Mouse (Mus musculus) gonadal fat pad, adult 2 months (tissue): Measurements from ENCODE around the gene Pdcd1. TPM values are rescaled to one million over a fixed set of nuclear protein-coding genes. Genes with fewer than 3 reads are reported as not detected.
"Not testable (repeated sequence)": the region's sequence is repeated elsewhere in the genome, so short reads cannot be mapped to it uniquely, and the experiment has no call there.

Experiments used
- DNase-seq: peaks from one replicate; pipeline ENCODE4 v3.0.0-alpha.2; 2012; ENCODE audit warnings: low read depth
- polyA plus RNA-seq: library from polyadenylated mRNA; depleted of rRNA; stranded (reverse); fragments of >200 nt; gene quantifications from 2 replicates; pipeline ENCODE4 v1.2.3, GENCODE M21; 2012; rRNA removed

Gene Pdcd1
- 0.18 TPM in 1 of 2 replicates, not detected in the other for polyA plus RNA-seq

DNA sequence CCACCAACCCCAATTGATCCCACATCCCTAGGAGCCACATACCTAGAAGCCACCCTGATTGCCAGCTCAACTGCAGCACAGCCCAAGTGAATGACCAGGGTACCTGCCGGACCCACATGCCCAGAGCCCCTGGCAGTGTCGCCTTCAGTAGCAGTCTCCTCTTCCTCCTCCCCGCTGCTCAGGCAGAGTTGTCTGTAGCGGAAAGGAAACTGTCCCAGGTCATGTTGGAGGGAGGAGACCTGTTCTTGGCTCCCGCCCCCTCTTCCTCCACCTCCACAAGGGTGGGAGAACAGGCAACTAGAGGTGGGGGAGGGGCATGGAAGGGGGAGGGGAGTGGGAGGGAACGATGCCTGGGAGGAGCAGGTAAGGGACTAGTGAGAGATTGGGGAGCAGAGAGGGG, at the start of gene Pdcd1:
Pdcd1 (minus strand) TSS at position 181 of the 400 bp plus-strand sequence.
- DNase-seq, result no peak

DNA sequence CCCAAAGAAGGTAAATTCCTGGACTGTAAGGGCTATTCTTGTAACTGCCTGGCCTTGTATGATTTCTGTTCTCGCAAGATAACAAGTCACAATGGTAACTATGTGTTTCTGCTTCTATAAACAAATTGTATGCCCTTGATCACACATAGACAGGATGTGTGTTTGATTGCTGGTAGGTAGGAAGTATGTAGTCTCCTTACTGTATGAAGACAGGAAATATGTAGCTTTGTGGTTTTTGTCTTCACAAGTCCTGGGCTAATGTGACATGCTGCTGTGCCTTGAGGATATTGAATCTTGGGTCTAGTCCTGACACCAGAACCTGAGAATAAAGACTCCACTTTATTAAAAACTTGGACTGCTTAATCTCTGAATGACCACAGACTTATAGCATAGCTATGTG, 39.4 kb upstream of the Pdcd1 start:
- no peak for DNase-seq

DNA sequence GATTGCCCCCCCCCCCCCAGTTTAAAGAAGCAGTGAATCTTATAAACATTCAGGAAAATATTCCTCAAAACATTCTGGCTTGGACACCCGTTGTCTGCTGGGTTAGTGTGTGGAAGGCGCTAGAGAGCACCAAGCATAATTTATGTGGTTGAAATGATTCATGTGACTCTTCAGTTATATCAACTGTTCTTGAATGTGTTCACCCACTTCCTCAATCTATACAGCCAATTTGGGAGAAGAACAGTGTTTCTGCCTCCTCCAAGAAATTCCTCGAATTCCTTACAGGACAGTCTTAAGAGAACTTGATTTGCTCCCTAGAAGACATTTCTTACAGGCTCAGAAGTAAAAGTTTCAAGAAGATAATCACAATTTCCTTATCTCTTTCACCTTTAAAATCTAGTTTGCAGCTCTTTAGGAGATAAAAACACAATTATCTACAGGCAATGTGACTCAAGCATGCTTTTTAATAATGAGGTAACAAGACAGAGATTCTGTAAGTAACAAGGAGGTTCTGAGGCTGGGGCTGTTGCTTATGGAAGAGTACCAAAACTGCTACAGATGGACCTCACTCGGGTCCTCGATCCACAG, 34.1 kb upstream of the Pdcd1 start:
- DNase-seq, result no peak

DNA sequence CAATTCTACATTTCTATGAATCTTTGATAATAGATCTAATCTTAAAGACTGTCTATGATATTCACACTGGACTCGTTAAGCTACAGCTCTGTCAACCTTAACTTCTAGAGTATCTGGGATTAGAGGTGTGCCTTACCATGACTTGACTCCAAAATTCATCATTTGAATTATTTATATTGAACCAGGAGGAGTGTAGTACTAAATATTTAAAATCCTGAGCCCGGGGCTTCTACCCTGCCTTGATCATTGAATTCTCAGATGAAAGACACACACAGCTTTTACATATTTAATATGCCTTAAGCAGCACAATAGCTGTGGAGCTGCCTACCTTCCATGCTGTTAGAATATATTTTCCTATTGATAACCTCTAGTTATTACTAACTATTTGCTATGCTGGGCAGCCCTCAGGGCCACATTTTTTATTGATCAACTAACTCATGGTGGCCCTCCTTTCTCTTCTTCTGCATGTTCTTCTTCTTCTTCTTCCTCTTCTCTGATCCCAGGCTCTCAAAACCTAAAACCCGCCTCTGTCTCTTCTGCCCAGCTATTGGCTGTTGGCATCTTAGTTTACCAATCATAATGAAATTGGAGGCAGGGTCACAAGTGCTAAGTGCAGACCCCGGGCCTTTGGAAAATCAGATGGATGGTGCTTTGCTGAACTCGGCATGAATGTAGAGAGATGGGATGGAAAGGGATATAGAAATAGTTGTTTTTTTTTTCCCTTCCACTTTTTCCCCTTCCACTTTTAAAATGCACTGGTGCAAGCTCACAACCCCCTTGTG, 33.2 kb upstream of the Pdcd1 start:
- no peak for DNase-seq

DNA sequence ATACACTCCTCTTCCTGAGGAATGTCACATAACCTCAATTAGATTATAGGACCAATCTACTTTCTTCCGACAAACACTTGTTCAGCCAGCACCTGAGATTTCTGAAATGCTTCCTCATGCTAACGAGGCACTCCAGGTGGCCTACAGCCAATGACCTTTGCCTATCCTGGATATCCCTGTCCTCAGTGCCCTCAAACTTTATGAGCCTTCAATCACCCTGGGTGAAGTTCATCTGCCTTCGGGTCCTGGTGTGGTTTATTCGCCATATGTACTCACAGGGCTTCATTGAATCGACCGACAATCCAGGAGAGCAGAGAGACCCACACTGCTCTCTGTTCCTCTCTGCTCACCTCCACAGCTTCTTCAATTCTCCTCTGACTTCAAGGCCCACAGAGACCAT, 29.4 kb upstream of the Pdcd1 start:
- no peak for DNase-seq

DNA sequence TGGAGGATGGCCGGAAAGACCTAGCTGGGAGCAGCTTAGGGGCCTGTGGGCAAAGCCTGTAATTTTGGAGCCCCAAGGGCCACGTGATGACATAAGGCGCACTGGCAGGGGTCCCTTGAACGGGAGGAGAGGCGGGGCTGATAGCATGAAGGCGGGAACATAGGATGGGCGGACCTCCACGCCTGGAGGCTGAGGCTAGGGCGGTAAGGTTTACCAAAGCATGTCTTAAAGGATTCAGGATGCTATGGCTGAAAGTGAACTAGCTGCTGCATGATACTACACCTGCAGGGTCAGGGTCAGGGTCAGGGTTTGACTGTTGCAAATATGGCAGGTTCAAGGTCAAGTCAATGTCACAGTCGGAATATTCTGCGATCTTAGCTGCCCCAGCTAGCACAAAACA, 28.8 kb upstream of the Pdcd1 start:
- DNase-seq, result no peak

DNA sequence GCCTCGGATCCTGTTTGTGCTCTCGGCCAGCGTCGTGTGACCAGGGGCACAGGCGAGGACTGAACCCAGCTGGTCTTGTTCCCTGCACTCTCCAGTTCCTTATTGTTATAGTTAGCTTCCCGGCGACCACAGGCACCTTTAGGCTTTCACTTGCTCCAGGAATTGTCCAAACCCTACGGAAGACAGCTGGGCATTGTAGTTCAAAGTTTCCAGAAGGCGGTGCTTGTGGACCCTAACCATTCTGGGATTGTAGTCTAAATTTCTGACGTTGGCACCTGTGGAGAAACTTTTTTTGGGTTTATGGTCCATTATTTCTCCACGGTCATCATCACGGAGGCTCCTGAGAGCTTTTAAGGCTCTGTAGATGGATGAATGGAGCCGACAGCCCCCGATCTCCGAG, 28.4 kb upstream of the Pdcd1 start:
- DNase-seq, result no peak

DNA sequence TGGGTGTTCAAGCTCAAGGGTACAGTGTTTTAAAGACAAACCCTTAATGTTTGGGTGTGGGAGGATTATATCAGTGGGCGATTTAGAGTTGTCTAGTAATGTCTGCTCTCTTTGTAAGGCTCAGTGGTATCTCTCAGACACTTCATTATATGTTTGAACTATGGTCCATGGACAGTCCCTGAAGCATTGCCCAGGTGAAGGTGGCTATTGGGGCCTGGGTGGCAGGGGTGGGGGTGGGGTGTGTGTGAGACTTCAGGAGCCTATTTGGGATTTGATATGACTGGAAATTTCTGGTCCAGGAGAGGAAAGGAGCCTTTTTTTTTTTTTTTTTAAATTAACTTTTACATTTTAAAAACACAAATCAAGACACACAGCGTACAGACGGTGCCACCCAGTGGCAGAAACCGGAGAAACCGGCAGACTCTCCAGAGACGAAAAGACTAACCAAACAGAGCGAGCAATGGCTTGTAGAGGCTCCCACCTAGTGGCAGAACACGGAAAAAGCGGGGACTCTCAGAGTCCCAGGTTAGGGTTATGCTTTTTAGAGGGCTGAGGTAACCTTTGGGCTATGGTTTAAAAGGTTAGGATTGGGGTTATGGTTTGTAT, 26.6 kb upstream of the Pdcd1 start:
- DNase-seq, result peak; percentile 5

DNA sequence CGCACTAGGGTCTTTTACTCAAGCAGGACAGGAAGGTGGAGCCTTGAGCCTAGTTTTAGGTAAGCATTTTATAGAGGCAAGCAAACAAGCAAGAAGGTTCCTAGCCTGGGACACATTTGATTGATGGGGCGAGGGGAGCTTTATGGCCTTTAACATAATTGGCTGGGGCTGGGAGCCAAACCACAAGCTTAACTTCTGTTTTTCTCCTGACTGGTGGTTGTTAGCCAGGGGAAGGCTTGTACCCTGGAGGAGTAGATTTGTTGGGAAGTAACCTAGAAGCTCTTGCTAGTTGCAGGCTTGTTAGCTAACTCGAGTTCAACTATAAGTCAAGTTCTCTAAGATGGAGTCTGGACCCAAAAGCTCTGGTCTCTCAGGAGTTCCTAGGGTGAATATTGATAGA, 26.0 kb upstream of the Pdcd1 start:
- DNase-seq, result peak; percentile 2

DNA sequence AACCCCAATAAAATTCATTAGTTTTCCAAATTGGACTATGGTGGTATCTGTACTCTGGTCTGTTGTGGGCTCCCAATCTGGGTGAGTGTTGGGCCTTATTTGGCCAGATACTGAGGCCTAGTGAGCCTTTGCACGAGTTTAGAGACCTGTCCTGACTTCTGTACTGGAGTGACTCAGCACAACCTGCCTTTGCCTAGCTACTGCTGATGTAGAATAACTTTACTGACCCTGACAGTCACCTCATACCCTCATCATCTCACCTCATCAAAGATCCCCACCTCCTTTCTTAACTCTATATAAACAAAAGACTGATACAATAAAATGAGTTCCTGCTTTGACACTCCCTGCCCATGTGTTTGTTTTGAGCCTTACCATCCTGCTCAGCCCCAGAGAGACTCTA, 24.3 kb upstream of the Pdcd1 start:
- no peak for DNase-seq

DNA sequence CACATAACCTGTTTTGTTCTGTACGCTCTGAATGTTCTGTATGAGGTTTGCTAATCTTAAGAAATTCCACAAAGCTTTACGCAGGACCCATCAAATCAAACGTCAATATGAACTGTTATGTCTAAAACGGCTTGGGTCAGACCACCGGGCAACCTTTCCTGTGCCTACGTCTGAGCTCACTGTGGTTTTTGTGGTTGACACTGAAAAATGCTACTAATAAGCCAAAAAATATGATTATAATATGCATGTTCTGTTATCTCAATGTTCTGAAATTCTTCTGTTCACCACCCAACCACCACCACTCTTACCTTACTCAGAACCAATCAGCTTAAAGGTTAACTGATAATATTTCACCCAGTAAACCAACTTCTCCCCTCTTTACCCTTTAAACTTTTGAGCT, 22.4 kb upstream of the Pdcd1 start:
- no peak for DNase-seq

DNA sequence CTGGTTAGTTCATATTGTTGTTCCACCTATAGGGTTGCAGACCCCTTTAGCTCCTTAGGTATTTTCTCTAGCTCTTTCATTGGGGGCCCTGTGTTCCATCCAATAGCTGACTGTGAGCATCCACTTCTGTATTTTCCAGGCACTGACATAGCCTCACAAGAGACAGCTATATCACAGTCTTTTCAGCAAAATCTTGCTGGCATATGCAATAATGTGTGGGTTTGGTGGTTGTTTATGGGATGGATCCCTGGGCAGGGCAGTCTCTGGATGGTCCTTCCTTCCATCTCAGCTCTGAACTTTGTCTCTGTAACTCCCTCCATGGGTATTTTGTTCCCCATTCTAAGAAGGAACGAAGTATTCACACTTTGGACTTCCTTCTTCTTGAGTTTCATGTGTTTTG, 5.9 kb upstream of the Pdcd1 start:
- DNase-seq, result not testable (repeated sequence)

DNA sequence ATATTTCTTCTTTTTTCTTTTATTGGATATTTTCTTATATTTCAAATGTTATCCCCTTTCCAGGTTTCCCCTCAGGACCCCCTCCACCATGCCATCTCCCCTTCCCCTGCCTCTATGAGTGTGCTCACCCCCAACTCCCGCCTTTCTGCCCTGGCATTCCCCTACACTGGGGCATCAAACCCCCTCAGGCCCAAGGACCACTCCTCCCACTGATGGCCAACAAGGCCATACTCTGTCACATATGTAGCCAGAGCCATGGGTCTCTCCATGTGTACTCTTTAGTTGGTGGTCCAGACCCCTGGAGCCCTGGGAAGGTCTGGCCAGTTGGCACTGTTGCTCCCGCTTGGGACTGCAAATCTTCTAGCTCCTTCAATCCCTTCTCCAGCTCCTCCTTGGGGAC, 5.0 kb upstream of the Pdcd1 start:
- DNase-seq, result no peak

DNA sequence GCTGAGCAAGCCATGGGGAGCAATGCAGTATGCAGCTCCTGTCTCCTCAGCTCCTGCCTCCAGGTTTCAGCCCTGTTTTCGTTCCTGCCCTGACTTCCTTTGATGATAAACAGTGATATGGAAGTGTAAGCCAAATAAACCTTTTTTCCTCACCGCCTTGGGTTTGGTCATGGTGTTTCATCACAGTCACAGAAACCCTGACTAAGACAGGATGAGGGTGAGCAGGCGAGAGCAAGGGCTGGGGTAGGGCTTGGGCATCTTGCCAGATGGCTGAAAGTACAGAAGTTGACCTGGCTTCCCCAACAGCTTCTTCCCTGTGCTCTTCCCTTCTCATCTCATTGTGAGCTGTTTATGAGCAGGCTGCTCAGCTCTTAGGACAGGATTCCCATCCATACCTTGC, 3.6 kb upstream of the Pdcd1 start:
- DNase-seq, result no peak

DNA sequence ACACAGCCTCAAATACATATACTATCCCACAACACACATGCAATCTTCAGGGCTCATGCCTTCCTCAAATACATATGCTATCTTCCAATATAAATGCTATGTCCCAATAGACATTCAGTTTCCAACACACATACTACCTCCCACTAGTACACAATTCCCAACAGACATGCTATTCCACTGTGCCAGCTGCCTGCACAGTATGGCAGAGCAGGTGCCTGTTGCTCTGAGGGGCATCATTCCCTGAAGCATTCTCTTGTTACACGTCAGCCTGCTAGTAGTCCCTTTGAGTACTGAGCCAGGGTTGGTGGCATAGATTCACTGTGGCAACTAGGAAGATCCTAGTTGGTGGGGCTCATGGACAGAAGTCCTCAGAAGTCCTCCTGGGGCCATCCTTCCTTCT, 2.1 kb upstream of the Pdcd1 start:
- DNase-seq, result no peak

DNA sequence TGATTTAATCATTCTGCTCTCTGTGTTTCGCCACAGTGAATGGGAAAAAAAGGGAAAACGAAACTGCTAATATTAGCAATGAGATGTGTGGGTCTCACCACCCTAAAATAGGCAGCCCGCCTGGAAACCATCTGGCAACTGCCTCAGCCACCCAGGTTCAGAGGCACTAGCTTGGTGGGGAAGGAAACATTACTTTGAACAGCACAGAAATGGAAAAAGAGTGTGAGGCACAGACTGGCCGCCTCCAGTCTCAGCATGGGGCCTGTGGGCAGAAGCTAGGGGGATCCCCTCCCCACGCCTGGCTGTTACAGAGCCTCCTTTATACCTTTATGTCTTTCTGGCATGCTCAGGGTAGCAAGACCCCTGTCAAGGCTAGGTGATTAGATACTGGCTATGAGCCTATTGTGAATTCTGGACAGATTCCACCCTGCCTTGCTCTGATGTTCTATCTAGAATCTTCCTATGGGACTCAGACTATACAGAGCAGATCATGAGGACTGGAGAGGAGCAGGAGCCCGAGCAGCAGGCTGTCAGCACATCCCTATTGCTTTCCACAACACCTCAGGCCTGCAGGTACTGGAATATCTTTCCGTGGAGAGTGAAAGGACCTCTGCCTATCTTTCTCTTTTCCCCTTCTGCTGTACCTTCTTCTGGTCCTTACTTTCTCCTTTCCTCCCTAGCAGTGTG, 1.3 kb upstream of the Pdcd1 start:
- DNase-seq, result no peak

DNA sequence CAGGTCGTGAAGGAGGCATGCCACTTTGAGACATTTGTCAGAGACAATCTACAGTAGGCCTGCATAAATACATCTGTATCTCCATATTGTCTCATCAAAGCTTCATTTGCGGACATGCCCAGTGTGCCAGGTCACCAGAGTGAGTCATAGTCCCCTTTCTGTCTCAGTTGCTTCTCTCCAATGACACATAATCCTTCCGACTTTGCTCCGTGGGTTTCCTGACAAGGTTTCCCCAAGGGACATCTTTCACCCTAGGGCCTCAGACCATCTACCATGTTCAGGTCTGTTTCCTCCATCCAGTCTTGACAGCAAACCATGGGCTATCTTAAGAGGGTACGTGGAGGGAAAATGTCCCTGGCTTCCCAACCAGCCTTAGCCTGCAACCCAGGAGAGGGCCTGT, 1.2 kb downstream of the Pdcd1 start:
- no peak for DNase-seq

DNA sequence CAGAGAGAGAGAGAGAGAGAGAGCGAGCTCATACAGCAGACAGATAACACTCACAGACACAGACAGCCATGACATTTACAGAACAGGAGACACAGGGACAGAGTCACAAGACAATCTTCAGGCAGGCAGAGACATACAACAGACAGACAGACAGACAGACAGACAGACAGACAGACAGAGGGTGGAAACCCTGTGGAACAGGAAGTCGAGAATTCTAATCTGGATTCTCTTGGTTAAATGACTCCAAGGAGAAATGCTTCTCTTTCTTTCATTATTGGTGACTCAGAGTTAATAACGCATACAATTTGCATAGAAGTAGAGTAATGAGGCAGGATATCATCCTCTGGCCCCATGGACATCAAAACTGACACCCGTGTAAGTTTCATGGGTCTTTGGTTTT, 5.8 kb downstream of the Pdcd1 start:
- DNase-seq, result no peak

DNA sequence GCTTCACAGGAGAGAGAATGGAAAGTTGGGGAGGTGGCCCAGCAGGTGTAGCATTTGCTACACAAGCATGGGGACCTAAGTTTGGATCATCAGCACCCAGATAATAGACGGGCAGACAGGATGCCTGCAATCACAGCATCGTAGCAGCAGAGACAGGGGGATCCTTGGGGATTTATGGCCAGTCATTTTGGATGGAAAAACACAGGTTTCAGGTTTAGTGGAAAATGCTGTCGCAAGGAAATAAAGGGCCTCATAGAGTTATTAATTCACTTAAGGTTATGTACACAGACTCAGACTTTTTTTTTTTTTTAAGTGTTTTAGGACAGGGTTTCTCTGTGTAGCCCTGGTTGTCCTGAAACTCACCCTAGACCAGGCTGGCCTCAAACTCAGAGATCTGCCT, 6.8 kb downstream of the Pdcd1 start:
- no peak for DNase-seq

DNA sequence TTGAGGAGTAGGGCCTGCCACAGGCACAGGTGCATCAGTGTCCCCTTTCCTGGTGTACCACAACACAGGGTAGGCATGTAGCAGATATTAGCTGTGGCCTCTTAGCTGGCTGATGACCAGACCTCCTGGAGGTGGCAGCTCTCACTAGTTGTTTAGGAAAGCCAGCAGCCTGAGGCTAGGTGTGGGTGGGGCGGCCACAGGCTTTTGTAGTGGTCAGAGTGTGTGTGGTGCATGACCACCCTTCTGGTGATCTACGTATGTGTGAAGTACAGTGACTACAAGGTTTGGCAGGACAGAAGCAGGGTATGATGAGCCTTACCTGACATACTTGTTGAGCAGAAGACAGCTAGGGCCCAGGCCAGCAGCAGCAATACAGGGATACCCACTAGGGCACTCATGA, 12.0 kb downstream of the Pdcd1 start:
- no peak for DNase-seq

DNA sequence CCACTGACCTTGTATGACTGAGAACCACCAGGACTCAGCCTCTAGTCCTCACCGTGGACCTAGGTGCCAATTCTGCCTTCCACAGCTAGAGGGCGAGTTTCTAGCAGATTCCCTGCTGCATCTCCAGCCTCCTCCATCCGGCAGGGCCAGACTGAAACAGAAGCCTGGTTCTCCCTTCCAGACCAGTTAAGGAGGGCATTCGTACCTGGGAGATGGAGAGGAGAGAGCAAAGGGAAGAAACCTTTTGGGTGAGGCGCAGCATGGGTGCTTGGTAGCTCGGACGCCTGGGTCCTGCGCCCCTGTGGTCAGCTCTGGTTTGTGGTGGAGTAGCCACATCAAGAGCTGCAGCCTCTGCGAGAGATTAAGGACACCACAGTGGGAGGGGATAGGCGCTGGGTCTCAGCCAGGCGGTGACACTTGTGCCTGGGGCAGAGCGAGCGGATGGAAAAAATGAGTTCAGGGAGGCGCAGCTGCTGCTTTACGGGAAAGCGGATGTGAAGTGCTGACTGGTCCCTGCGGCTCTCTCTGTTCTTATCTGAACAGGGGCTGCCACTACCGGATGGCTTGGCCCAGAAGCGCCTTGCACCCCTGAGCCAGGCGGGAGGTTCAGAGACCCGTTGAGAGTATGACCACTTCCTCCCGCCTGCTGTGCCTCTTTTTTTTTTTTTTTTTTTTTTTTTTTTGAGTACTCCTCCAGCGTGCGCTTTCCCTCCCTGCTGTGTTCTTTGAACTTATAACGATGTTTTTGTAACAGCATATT, 17.2 kb downstream of the Pdcd1 start:
- no peak for DNase-seq

DNA sequence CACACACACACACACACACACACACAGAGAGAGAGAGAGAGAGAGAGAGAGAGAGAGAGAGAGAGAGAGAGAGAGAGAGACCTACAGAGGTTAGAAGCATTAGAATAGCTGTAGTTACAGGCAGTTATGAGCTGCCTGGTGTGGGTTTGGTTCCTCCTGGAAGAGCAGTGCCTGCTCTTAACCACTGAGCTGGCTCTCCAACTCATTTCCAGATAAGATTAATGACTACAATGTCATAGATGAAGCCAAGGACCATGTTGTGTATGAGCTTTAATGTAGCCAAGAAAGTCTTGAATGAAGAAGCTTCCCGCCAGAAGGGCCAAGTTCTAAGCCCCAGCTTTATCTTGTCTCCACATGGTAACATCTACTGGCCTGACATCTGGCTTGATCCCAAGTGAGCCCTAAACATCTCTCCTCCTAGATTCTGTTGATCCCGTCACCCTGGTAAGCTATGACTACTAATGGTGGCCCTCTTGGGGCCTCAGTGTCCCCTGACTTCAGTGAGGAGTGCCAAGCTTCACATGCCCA, 19.2 kb downstream of the Pdcd1 start:
- DNase-seq, result no peak
